Comparison of ENCODE assay signal across 21 mouse cellular contexts in genomic region chr2:18051831-18052170, GRCm38 (mm10). TPM values are rescaled to one million over a fixed set of nuclear protein-coding genes. Genes with fewer than 3 reads are reported as not detected.
DNase-seq lines count a peak whose midpoint lies in the region; ATAC-seq lines count a peak whose summit lies in the region.
"Had no signal": no experiment of that assay in that cellular context is flagged by ENCODE, and none has a peak within 500 bp of the region (broad histone marks: within the 10 kb centered on the region; RNA-seq: fewer than 3 reads in every experiment).

No protein-coding gene starts in this region.

- WGBS in heart, embryonic 12.5 days = 71% methylated on average over 3 of the region's 3 CpGs
- 34% methylated on average over 3 of the region's 3 CpGs for WGBS in embryonic facial prominence, embryonic 12.5 days
- 28% methylated on average over 3 of the region's 3 CpGs for WGBS in hindbrain, embryonic 11.5 days
- 12% methylated on average over 3 of the region's 3 CpGs for WGBS in midbrain, embryonic 12.5 days

- no peak for DNase-seq in heart, postnatal 36 days
- DNase-seq in hindbrain, embryonic 11.5 days (ENCODE audit: low spot score) = no peak
- no peak for DNase-seq in adrenal gland, postnatal 25 days
- no peak for DNase-seq in right cerebral cortex, adult 18-20 months
- no peak for DNase-seq in left cerebral cortex, adult 18-20 months (ENCODE audit: low spot score in 2 of 2)
- DNase-seq: B cell, adult 2 months; cerebellum, adult 2 months; lung, embryonic 14.5 days; right cerebral cortex, postnatal 25 days; thymus, postnatal 14 days had no signal

- 0 out of 2 replicates have a peak overlapping the region, but pooled peaks have one; percentile 1 for H3K9ac ChIP-seq in heart, embryonic 12.5 days
- peak overlapping the region; percentile 37; the same call in 1 of the 2 replicates for H3K9ac ChIP-seq in embryonic facial prominence, embryonic 12.5 days
- peak overlapping the region; percentile 53 for H3K9ac ChIP-seq in hindbrain, embryonic 11.5 days (ENCODE audit: low read depth, low read length)
- peak overlapping the region; percentile 100; the same call in 1 of the 2 replicates for H3K9ac ChIP-seq in midbrain, embryonic 12.5 days (replicated peaks)
- H3K9ac ChIP-seq: limb, embryonic 15.5 days; lung, embryonic 14.5 days had no signal

- H3K4me1 ChIP-seq in heart, embryonic 12.5 days (replicated peaks) = peaks cover 24% of the 10 kb centered on the region
- H3K4me1 ChIP-seq in embryonic facial prominence, embryonic 12.5 days = peaks cover 33% of the 10 kb centered on the region
- H3K4me1 ChIP-seq in hindbrain, embryonic 11.5 days (replicated peaks; ENCODE audit: control insufficient read depth, insufficient read depth, low read length) = peaks cover 7% of the 10 kb centered on the region
- peaks cover 40% of the 10 kb centered on the region for H3K4me1 ChIP-seq in midbrain, embryonic 12.5 days

- ATAC-seq in heart, embryonic 12.5 days (ENCODE audit: insufficient number of reproducible peaks, low FRiP score) = no peak
- ATAC-seq in embryonic facial prominence, embryonic 12.5 days (ENCODE audit: insufficient number of reproducible peaks, insufficient read depth, low FRiP score, low TSS enrichment) = no peak
- no peak for ATAC-seq in hindbrain, embryonic 11.5 days (ENCODE audit: low FRiP score)
- ATAC-seq in midbrain, embryonic 12.5 days (ENCODE audit: low FRiP score, low read depth) = no peak

- H3K27me3 ChIP-seq in heart, embryonic 12.5 days (replicated peaks) = no peaks in the 10 kb centered on the region
- no peaks in the 10 kb centered on the region for H3K27me3 ChIP-seq in embryonic facial prominence, embryonic 12.5 days
- no peaks in the 10 kb centered on the region for H3K27me3 ChIP-seq in hindbrain, embryonic 11.5 days (ENCODE audit: control insufficient read depth, insufficient read depth, low read length)
- no peaks in the 10 kb centered on the region for H3K27me3 ChIP-seq in midbrain, embryonic 12.5 days
- H3K27me3 ChIP-seq: limb, embryonic 15.5 days had no signal

- H3K27ac ChIP-seq in heart, embryonic 12.5 days (ENCODE audit: poor library complexity, severe bottlenecking) = no peak overlapping the region
- 0 out of 2 replicates have a peak overlapping the region, but pooled peaks have one; percentile 100 for H3K27ac ChIP-seq in embryonic facial prominence, embryonic 12.5 days
- H3K27ac ChIP-seq in hindbrain, embryonic 11.5 days (ENCODE audit: low read depth, low read length) = peak overlapping the region; percentile 99
- H3K27ac ChIP-seq in midbrain, embryonic 12.5 days (replicated peaks) = peak overlapping the region; percentile 100
- H3K27ac ChIP-seq: kidney, postnatal 0 days; limb, embryonic 15.5 days had no signal

- no peaks in the 10 kb centered on the region for H3K9me3 ChIP-seq in heart, embryonic 12.5 days (replicated peaks)
- H3K9me3 ChIP-seq in embryonic facial prominence, embryonic 12.5 days = no peaks in the 10 kb centered on the region
- no peaks in the 10 kb centered on the region for H3K9me3 ChIP-seq in hindbrain, embryonic 11.5 days (ENCODE audit: control insufficient read depth, low read length)
- H3K9me3 ChIP-seq in midbrain, embryonic 12.5 days = no peaks in the 10 kb centered on the region
- H3K9me3 ChIP-seq: limb, embryonic 15.5 days; megakaryocyte, embryonic 14.5 days had no signal

- no peaks in the 10 kb centered on the region for H3K36me3 ChIP-seq in heart, embryonic 12.5 days
- H3K36me3 ChIP-seq in embryonic facial prominence, embryonic 12.5 days = no peaks in the 10 kb centered on the region
- H3K36me3 ChIP-seq in hindbrain, embryonic 11.5 days (ENCODE audit: control insufficient read depth, insufficient read depth, low read length) = no peaks in the 10 kb centered on the region
- no peaks in the 10 kb centered on the region for H3K36me3 ChIP-seq in midbrain, embryonic 12.5 days
- H3K36me3 ChIP-seq: limb, embryonic 15.5 days had no signal

- intact Hi-C loops in heart, postnatal 36 days (cut with DNase I) = no loop called here

- H3K4me2 ChIP-seq in heart, embryonic 12.5 days = peak overlapping the region; percentile 27
- peak overlapping the region; percentile 79 for H3K4me2 ChIP-seq in embryonic facial prominence, embryonic 12.5 days (replicated peaks)
- H3K4me2 ChIP-seq in hindbrain, embryonic 11.5 days (replicated peaks; ENCODE audit: low read depth, low read length) = peak overlapping the region; percentile 82
- H3K4me2 ChIP-seq in midbrain, embryonic 12.5 days (replicated peaks) = peak overlapping the region; percentile 70

- no peak overlapping the region for H3K4me3 ChIP-seq in heart, embryonic 12.5 days
- H3K4me3 ChIP-seq in embryonic facial prominence, embryonic 12.5 days = 0 out of 2 replicates have a peak overlapping the region, but pooled peaks have one; percentile 5
- H3K4me3 ChIP-seq in hindbrain, embryonic 11.5 days (ENCODE audit: low read depth, low read length) = peak overlapping the region; percentile 29
- peak overlapping the region; percentile 22 for H3K4me3 ChIP-seq in midbrain, embryonic 12.5 days
- H3K4me3 ChIP-seq: limb, embryonic 15.5 days; megakaryocyte, embryonic 14.5 days had no signal

RNA-seq across cellular contexts. Expression of gene Skida1, which starts 3.0 kb away (rescaled TPM):
- polyA plus RNA-seq in heart, embryonic 12.5 days (2016; fragmentation: Nextera tagmentation; extraction: Ambion mirVana) = 7.7 and 8.8 TPM in 2 replicates
- total RNA-seq in heart, postnatal 36 days (2021) = 1 to 10 TPM; 2.8 to 5.1 TPM
- 14.2 and 14.7 TPM in 2 replicates for polyA plus RNA-seq in embryonic facial prominence, embryonic 12.5 days (2016; fragmentation: Nextera tagmentation; extraction: Ambion mirVana)
- polyA plus RNA-seq in hindbrain, embryonic 11.5 days (2014; fragmentation: Nextera tagmentation; extraction: Ambion mirVana) = 19.6 and 20.1 TPM in 2 replicates
- polyA plus RNA-seq in midbrain, embryonic 12.5 days (2016; fragmentation: Nextera tagmentation; extraction: Ambion mirVana) = 23.8 and 26.6 TPM in 2 replicates
- total RNA-seq in adrenal gland, postnatal 25 days (2021) = 4.2 and 5.4 TPM in 2 replicates
- 1 to 10 TPM; 7.4 to 8.7 TPM for total RNA-seq in left cerebral cortex, adult 18-20 months (2021)

RNA-seq across cellular contexts. Expression of gene Mllt10, which starts 3.2 kb away (rescaled TPM):
- 36.3 and 37.1 TPM in 2 replicates for polyA plus RNA-seq in heart, embryonic 12.5 days (2016; fragmentation: Nextera tagmentation; extraction: Ambion mirVana)
- total RNA-seq in heart, postnatal 36 days (2021) = 10 to 100 TPM; 32.6 to 34.2 TPM
- polyA plus RNA-seq in embryonic facial prominence, embryonic 12.5 days (2016; fragmentation: Nextera tagmentation; extraction: Ambion mirVana) = 69.9 and 73.8 TPM in 2 replicates
- polyA plus RNA-seq in hindbrain, embryonic 11.5 days (2014; fragmentation: Nextera tagmentation; extraction: Ambion mirVana) = 48.0 and 62.2 TPM in 2 replicates
- polyA plus RNA-seq in midbrain, embryonic 12.5 days (2016; fragmentation: Nextera tagmentation; extraction: Ambion mirVana) = 64.9 and 70.4 TPM in 2 replicates
- 59.0 and 68.1 TPM in 2 replicates for total RNA-seq in adrenal gland, postnatal 25 days (2021)
- total RNA-seq in left cerebral cortex, adult 18-20 months (2021) = 10 to 100 TPM; 51.5 to 55.7 TPM

RNA-seq across cellular contexts. Expression of gene A930004D18Rik, which starts 14.3 kb away (rescaled TPM):
- polyA plus RNA-seq in heart, embryonic 12.5 days (2016; fragmentation: Nextera tagmentation; extraction: Ambion mirVana) = 14.8 and 18.3 TPM in 2 replicates
- 1 to 10 TPM; 4.6 to 6.2 TPM for total RNA-seq in heart, postnatal 36 days (2021)
- polyA plus RNA-seq in embryonic facial prominence, embryonic 12.5 days (2016; fragmentation: Nextera tagmentation; extraction: Ambion mirVana) = 16.4 and 18.7 TPM in 2 replicates
- 8.5 and 10.7 TPM in 2 replicates for polyA plus RNA-seq in hindbrain, embryonic 11.5 days (2014; fragmentation: Nextera tagmentation; extraction: Ambion mirVana)
- 20.5 and 21.5 TPM in 2 replicates for polyA plus RNA-seq in midbrain, embryonic 12.5 days (2016; fragmentation: Nextera tagmentation; extraction: Ambion mirVana)
- 2.1 and 3.7 TPM in 2 replicates for total RNA-seq in adrenal gland, postnatal 25 days (2021)
- 1 to 10 TPM; 2.9 to 5.6 TPM for total RNA-seq in left cerebral cortex, adult 18-20 months (2021)

RNA-seq across cellular contexts. Expression of gene H2al2a, which starts 55.0 kb away (rescaled TPM):
- not detected in 2 replicates for polyA plus RNA-seq in heart, embryonic 12.5 days (2016; fragmentation: Nextera tagmentation; extraction: Ambion mirVana)
- not detected for total RNA-seq in heart, postnatal 36 days (2021)
- polyA plus RNA-seq in embryonic facial prominence, embryonic 12.5 days (2016; fragmentation: Nextera tagmentation; extraction: Ambion mirVana) = not detected in 2 replicates
- polyA plus RNA-seq in hindbrain, embryonic 11.5 days (2014; fragmentation: Nextera tagmentation; extraction: Ambion mirVana) = not detected in 2 replicates
- not detected in 2 replicates for polyA plus RNA-seq in midbrain, embryonic 12.5 days (2016; fragmentation: Nextera tagmentation; extraction: Ambion mirVana)
- not detected in 2 replicates for total RNA-seq in adrenal gland, postnatal 25 days (2021)
- not detected for total RNA-seq in left cerebral cortex, adult 18-20 months (2021)
- total RNA-seq: ES-E14; layer of hippocampus, postnatal 25 days had no signal
- polyA plus RNA-seq: cerebellum, adult 2 months; frontal cortex, adult 2 months; intestine, embryonic 14.5 days; kidney, postnatal 0 days; limb, embryonic 15.5 days; lung, embryonic 14.5 days; stomach, embryonic 14.5 days had no signal

Comparison
In these comparisons a context has a peak if more than half of its experiments do, and no peak if none do; other contexts are left out.
1. H3K4me2 ChIP-seq: peak in every context shown above with its lines; median percentile 82 in hindbrain, embryonic 11.5 days; 79 in embryonic facial prominence, embryonic 12.5 days; 70 in midbrain, embryonic 12.5 days; 27 in heart, embryonic 12.5 days.
2. H3K9ac ChIP-seq: peak in every context shown above with its lines; median percentile 100 in midbrain, embryonic 12.5 days; 53 in hindbrain, embryonic 11.5 days; 37 in embryonic facial prominence, embryonic 12.5 days; 1 in heart, embryonic 12.5 days.